ENCODE assay signal across 15 mouse cellular contexts in the genomic region with DNA sequence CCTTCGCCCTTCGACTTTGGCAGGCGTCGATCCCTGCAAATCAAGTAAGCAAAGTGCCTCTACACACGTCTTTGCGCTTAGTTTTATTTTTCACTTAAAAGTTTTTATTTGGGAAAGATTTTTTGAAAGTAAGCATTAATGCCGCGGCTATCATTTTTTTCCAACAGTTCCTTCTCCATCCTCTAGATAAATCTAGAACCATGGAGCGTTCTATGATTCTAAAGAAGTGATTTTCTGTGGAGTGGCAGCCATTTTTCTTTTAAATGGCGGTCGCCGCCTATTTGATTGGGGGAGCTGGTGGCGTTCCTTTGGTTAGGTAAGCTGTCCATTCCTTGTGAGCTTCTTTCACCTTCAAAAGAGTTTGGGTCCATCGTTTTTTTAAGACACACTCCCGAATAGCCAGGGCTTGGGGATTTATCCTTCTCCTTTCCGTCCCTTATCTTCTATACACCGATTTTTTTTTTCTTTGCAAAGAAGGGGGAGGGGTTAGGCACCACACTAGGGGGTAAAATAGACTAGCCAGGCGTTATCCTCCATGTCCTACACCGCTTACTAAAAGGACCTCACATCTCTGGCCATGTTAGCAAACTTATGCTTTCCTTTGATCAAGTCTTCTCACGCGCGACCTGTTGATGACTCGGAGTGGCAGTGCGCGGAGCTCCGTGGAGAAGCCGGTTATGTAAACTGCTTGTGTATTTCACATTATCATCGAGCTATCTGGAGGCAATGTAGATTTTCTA. TPM values are rescaled to one million over a fixed set of nuclear protein-coding genes. Genes with fewer than 3 reads are reported as not detected.
DNase-seq lines count a peak whose midpoint lies in the region; ATAC-seq and TF ChIP-seq lines count a peak whose summit lies in the region.
"Had no signal": no experiment of that assay in that cellular context is flagged by ENCODE, and none has a peak within 500 bp of the region (broad histone marks: within the 10 kb centered on the region; RNA-seq: fewer than 3 reads in every experiment).

No protein-coding gene starts in this region.

- H3K4me2 ChIP-seq in hindbrain, embryonic 15.5 days, result peak overlapping the region; percentile 26; the same call in 1 of the 2 replicates
- peak overlapping the region; percentile 28 for H3K4me2 ChIP-seq in midbrain, postnatal 0 days (ENCODE audit: low read depth, low read length, poor library complexity, severe bottlenecking)
- H3K4me2 ChIP-seq: liver, embryonic 11.5 days had no signal

- peak overlapping the region; percentile 23; the same call in 1 of the 2 replicates for H3K4me3 ChIP-seq in ES-Bruce4 (ENCODE audit: low read depth, low read length)
- peak overlapping the region; percentile 10; the same call in 1 of the 2 replicates for H3K4me3 ChIP-seq in hindbrain, embryonic 15.5 days
- peak overlapping the region; percentile 16; the same call in 1 of the 2 replicates for H3K4me3 ChIP-seq in midbrain, postnatal 0 days (ENCODE audit: low read depth, low read length)

- TF ChIP-seq EP300 in ES-Bruce4 (IDR thresholded peaks at IDR 0.05; ENCODE audit: insufficient read depth, low read depth, low read length), result no peak

- peak; percentile 54 for DNase-seq in brain, embryonic 14.5 days (ENCODE audit: low read depth)
- DNase-seq in midbrain, postnatal 0 days (ENCODE audit: low spot score), result no peak
- DNase-seq in kidney, adult 11 months, result no peak
- DNase-seq in gastrocnemius, adult 18-20 months (ENCODE audit: low spot score), result no peak
- DNase-seq in Muller cell, postnatal 12 days (ENCODE audit: inconsistent ontology term), result no peak
- DNase-seq: cerebellum, adult 8-10 months; heart, postnatal 4 days; right cerebral cortex, postnatal 14 days had no signal

- TF ChIP-seq POLR2A in ES-Bruce4 (IDR thresholded peaks at IDR 0.05; ENCODE audit: insufficient read depth, low read length), result no peak
- no peak for TF ChIP-seq POLR2A in brain, embryonic 14.5 days (IDR thresholded peaks at IDR 0.05; ENCODE audit: borderline replicate concordance, extremely low read depth, insufficient read depth, insufficient read length, poor library complexity, severe bottlenecking)

- WGBS in hindbrain, embryonic 15.5 days, result 2% methylated on average over 28 of the region's 28 CpGs
- WGBS in midbrain, postnatal 0 days, result 2% methylated on average over 28 of the region's 28 CpGs

- no peaks in the 10 kb centered on the region for H3K36me3 ChIP-seq in ES-Bruce4 (ENCODE audit: control insufficient read depth, insufficient read depth, low read length, poor library complexity, severe bottlenecking)
- H3K36me3 ChIP-seq in hindbrain, embryonic 15.5 days, result no peaks in the 10 kb centered on the region
- no peaks in the 10 kb centered on the region for H3K36me3 ChIP-seq in midbrain, postnatal 0 days (ENCODE audit: insufficient read depth, low read length)

- no peak for TF ChIP-seq CTCF in ES-Bruce4 (IDR thresholded peaks at IDR 0.05; ENCODE audit: low read depth, low read length)
- no peak for TF ChIP-seq CTCF in brain, embryonic 14.5 days (IDR thresholded peaks at IDR 0.05; ENCODE audit: borderline replicate concordance, extremely low read depth, insufficient read depth, insufficient read length)
- no peak for TF ChIP-seq CTCF in midbrain, postnatal 0 days (IDR thresholded peaks at IDR 0.05)

- no peaks in the 10 kb centered on the region for H3K4me1 ChIP-seq in ES-Bruce4 (ENCODE audit: control insufficient read depth, insufficient read depth, low read length)
- 0 out of 2 replicates have a peak, but pooled peaks cover 7% of the 10 kb centered on the region for H3K4me1 ChIP-seq in hindbrain, embryonic 15.5 days (replicated peaks)
- no peaks in the 10 kb centered on the region for H3K4me1 ChIP-seq in midbrain, postnatal 0 days (ENCODE audit: insufficient read depth, low read length)

- no peak overlapping the region for H3K9ac ChIP-seq in ES-Bruce4 (ENCODE audit: low read depth, poor library complexity, severe bottlenecking)
- no peak overlapping the region for H3K9ac ChIP-seq in hindbrain, embryonic 15.5 days
- no peak overlapping the region for H3K9ac ChIP-seq in midbrain, postnatal 0 days (replicated peaks; ENCODE audit: low read length, poor library complexity, severe bottlenecking)

- peaks cover 41% of the 10 kb centered on the region for H3K27me3 ChIP-seq in ES-Bruce4 (ENCODE audit: control insufficient read depth, insufficient read depth, low read length, poor library complexity, severe bottlenecking)
- peaks cover 72% of the 10 kb centered on the region for H3K27me3 ChIP-seq in hindbrain, embryonic 15.5 days
- peaks cover 36% of the 10 kb centered on the region for H3K27me3 ChIP-seq in midbrain, postnatal 0 days (ENCODE audit: insufficient read depth, low read length)

- no peak for ATAC-seq in hindbrain, embryonic 15.5 days (ENCODE audit: low FRiP score, low read depth)
- no peak for ATAC-seq in midbrain, postnatal 0 days (ENCODE audit: low FRiP score)

- no peaks in the 10 kb centered on the region for H3K9me3 ChIP-seq in ES-Bruce4 (replicated peaks; ENCODE audit: control insufficient read depth, insufficient read depth, low read length, poor library complexity, severe bottlenecking)
- no peaks in the 10 kb centered on the region for H3K9me3 ChIP-seq in hindbrain, embryonic 15.5 days
- H3K9me3 ChIP-seq in midbrain, postnatal 0 days (ENCODE audit: low read length), result no peaks in the 10 kb centered on the region

- no peak overlapping the region for H3K27ac ChIP-seq in ES-Bruce4 (ENCODE audit: insufficient read depth, low read length)
- H3K27ac ChIP-seq in hindbrain, embryonic 15.5 days (replicated peaks), result no peak overlapping the region
- H3K27ac ChIP-seq in midbrain, postnatal 0 days (ENCODE audit: low read depth, low read length), result no peak overlapping the region
- H3K27ac ChIP-seq: macrophage had no signal

RNA-seq across cellular contexts. Expression of a gene that starts 7.6 kb away (rescaled TPM):
- 0.52 and 0.60 TPM in 2 replicates for polyA plus RNA-seq in ES-Bruce4 (2011; ENCODE audit: insufficient read depth, insufficient read length, low read depth, missing spikeins)
- 10.1 and 14.1 TPM in 2 replicates for polyA plus RNA-seq in brain, embryonic 14.5 days (2012; rRNA removed)
- 6.9 and 7.9 TPM in 2 replicates for polyA plus RNA-seq in hindbrain, embryonic 15.5 days (2015; fragmentation: Nextera tagmentation; extraction: Ambion mirVana)
- total RNA-seq in midbrain, postnatal 0 days (2014; rRNA removed), result 18.0 and 18.1 TPM in 2 replicates
- 16.5 and 18.5 TPM in 2 replicates for polyA plus RNA-seq in midbrain, postnatal 0 days (2015; fragmentation: Nextera tagmentation; extraction: Ambion mirVana)
- total RNA-seq in gastrocnemius, adult 18-20 months (2021), result not detected
- total RNA-seq: heart, adult 8-10 months; heart, postnatal 4 days; layer of hippocampus, postnatal 14 days had no signal
- polyA plus RNA-seq: embryonic facial prominence, embryonic 14.5 days; liver, embryonic 11.5 days; macrophage had no signal
